Mouse (Mus musculus): Measurements from ENCODE around the gene Cers4.

Cers4 gene

DNA sequence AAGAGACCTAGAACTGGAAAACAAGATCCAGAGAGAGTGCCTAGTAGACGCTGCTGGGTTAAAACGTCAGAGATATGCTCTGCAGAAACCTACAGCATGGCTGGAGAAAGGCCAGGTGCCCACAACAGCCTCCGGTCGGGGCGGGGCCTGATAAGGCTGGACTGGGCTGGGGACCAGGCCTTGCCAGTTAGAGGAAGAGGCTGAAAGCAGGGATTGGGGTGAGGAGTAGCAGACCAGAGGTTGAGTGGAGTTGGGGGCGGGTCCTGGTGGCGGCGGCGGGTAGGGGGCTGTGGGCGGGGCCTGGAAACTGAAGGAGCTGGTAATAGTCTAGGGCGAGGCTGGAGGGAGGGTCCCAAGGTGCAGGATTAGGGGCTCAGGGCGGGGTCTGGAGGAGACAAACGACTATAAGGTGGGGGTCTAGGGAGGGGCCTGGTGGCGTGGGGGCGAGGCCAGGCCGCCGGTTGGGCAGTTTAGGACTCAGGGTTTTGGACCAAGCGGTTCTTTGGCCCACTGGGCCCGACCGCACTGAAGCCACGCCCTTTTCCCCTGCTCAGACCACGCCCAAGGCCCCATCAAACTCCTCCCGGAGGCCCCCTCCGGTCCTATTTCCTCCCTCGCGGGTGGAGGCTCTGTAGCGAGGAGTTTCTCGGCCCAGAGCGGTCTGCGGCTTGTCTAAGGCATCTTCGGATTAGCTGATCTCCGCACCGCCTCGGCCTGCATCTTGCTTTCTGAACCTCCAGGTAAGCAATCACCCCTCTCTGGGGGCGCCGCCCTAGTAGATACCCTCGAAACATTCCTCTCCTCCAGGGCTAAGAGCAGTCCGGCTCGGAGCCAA, at the start of gene Cers4:
Gene Cers4 (plus strand): TSS at position 176 of the 835 bp plus-strand sequence.
- in situ Hi-C loops (cut with MboI), result no loop called here

GRCm38 (mm10) chr8:4458165-4458564, 34.7 kb upstream of the Cers4 start:
- in situ Hi-C loops (cut with MboI), result no loop called here

DNA sequence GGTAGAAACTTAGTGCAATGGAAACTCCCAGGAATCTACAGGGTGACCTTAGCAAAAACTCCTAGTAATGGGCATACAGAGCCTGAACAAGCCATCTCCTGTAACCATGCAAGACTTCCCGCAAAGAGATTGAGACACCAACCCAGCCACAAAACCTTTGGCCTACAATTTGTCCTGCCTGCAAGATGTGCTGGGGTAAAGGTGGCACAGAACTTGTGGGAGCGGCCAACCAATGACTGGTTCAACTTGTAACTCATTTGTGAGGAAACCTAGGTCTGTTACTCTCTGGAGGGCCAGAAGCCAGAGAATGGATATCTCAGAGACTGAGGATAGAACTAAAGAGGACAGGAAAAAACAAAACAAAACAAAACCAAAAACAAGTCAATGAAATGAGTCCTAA, 29.8 kb upstream of the Cers4 start:
- in situ Hi-C loops (cut with MboI), result no loop called here

DNA sequence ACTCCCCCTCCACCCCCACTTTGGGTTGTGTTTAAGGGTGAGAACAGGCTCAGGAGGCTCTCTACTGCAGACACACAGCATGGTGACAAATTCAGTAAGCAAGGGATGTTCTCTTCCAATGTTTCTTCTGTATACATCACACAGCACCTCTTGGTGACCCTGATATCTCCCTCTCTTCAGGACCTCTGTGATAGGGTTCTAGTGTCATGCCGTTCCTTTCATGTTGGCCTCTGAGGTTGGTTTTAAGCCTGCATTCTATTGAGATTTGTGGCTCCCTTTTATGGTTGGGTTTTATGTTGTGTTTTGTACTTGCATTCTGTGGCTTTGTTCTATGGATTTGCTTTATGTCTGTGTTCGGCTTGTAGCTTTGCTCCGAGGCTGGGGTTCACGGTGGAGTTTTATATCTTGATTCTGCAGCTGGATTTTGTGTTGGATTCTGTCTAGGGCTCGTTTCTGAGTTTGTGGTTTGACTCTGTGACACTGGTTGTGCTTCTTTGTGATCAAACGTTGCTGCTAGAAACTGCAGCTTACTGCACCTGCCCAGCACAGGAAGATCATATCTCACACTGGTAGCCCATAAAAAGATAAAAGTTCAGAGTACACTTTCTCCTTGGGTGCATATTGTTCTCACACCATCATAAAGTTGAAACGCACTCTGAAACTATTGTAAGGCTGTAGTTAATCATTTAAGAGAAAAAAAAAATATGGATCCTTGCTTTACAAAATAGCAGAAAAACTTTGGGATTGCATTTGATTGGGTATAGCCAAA, 18.2 kb upstream of the Cers4 start:
- in situ Hi-C loops (cut with MboI), result no loop called here

GRCm38 (mm10) chr8:4481154-4481553, 11.7 kb upstream of the Cers4 start:
- in situ Hi-C loops (cut with MboI), result no loop called here

DNA sequence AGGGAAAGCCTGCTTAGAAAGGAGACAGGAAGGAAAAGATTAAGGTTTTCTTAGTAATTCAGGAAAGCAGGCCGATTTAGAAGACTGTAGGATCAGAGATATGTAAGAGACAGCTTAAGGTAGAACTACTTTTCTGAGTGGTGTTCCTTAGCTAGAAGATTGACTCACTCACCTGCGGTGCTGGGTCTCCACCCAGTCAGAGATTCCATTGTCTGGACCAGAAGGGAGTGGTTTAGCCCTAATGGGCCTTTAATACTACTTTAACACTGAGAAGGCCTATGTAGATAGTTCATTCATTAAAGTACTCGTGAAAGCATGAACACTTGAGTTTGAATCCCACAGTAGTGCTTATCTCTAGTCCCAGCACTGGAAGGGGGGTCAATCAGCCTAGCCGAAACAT, 11.2 kb upstream of the Cers4 start:
- in situ Hi-C loops (cut with MboI), result no loop called here

DNA sequence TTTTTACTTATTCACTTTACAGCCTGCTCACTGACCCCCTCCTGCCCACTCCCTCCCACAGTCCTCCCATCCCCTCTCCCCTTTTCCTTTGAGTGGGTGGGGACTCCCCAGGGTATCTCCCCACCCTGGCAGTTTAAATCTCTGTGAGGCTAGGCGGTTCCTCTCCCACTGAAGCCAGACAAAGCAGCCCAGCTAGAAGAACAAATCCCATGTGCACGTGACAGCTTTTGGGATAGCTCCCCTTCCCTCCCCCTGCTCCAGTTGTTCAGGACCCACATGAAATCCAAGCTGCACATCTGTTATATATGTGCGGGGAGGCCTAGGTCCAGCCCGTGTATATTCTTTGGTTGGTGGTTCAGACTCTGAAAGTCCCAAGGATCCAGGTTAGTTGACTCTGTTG, 10.3 kb upstream of the Cers4 start:
- in situ Hi-C loops (cut with MboI), result no loop called here

DNA sequence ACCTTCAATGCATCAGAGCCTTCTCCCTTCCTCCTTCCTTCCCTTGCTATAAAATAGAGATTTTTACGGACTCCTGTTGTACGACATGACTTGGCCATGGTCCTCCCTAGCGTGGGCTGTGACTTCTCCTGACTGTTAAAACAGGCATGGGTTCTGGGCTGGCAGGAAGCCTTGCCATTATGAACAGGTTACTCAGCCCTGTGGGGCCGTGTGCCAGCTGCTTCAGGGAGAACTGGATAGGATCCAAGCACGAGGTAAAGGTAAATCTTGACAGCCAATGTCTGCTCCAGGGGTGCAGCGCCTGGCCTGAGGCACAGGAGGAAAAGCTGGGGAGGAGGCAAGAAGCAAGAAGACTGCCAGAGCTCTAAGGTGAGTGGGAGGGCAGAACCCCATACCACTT, 9.5 kb upstream of the Cers4 start:
- in situ Hi-C loops (cut with MboI), result no loop called here

GRCm38 (mm10) chr8:4493686-4494440, 1.0 kb downstream of the Cers4 start:
- in situ Hi-C loops (cut with MboI), result no loop called here

GRCm38 (mm10) chr8:4495976-4496375, 3.1 kb downstream of the Cers4 start:
- in situ Hi-C loops (cut with MboI), result no loop called here

GRCm38 (mm10) chr8:4497610-4498009, 4.8 kb downstream of the Cers4 start:
- in situ Hi-C loops (cut with MboI), result no loop called here

DNA sequence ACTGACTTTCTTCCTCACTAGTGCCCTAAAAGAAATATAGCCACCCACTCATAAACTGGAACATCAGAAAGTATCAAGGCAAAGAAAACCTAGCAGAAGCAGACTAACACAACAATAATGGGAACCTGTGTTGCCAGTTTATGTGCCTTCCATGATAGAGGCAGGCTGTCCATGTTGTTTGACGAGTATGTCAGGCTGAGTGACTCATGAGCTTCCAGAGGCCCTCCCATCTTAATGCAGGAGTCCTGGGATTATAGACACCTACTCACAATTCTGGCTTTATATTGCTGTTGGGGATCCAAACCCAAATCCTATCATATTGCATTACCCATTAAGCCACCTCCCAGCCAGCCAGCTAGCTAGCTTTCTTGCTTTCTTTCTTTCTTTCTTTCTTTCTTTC, 12.5 kb downstream of the Cers4 start:
- in situ Hi-C loops (cut with MboI), result no loop called here

- in situ Hi-C loops (cut with MboI), result no loop called here
Observed at GRCm38 (mm10) chr8:4507527-4507926, 14.7 kb downstream of the Cers4 start.

DNA sequence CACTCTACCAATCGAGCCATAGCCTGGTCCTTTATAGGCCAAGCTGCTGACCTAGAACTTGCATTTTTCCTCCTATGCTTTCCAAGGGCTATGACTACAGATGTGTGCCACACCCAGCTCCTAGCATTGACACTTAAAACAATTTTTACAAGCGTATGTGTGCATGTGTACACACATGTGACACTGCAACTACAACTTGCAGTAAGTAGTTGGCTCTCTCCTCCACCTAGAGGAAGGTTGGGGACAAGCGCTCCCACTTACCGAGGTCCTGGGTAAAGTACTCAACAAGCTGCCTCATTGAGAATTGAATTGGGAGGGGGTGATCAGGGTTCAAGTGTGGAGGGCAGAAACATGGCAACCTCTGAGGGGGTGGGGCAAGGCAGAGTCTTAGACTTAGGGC, 18.0 kb downstream of the Cers4 start:
- in situ Hi-C loops (cut with MboI), result loop anchor here (10.0 kb wide), 1 partner anchor 106 kb away; no protein-coding TSS in a partner anchor

DNA sequence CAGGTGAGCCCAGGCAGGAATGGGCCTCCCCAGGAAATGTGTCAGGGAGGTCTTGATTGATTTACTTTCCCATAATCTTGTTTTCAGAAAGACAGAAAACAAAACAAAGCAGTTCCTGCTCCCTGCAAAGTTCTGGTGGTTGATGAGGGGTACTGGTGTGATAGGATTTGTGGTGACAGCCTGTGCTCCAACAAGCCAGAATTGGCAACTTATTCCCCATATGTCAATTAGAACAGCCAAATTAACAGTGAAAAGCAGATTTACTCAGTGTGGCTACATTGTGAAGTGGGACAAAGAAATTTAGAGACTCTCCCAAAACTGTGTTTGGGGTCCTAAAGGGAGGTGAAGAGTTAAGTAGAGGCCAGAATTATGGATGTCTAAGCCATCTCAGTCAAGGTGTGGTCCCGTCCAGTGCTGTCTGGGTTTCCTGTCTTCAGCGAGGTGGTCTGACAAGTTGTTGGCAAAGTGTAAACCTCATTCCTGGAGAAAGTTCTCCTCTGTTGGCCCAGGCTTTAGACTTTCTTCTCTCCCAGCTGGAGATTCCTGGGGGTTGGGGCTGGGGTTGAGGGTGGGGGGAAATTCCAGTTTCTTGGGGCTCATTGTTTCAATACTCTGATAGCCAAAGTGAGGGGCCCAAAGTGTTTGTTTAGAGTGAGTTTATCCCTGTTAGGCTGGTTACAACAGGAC, 18.7 kb downstream of the Cers4 start:
- in situ Hi-C loops (cut with MboI), result loop anchor here (10.0 kb wide), 1 partner anchor 107 kb away; no protein-coding TSS in a partner anchor

DNA sequence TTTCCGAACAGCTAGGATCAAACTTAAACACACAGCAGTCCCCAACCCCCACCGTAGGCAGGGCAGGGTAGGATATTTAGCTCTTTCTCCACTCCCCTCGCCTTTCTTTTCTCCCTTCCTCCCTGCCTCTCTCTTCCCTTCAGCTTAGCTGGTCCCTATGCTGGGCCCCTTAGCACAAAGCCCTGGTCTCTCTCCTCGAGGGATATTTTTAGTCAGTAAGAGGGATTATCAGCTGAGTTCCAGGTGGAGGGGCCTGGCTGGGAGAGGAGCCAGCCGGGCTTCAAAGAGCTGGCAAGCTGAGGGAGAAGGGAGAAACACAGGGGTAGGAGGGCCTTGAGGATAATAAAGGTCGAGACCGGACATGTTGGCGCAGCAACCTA, 19.3 kb downstream of the Cers4 start:
- in situ Hi-C loops (cut with MboI), result loop anchor here (10.0 kb wide), 1 partner anchor 107 kb away; no protein-coding TSS in a partner anchor

DNA sequence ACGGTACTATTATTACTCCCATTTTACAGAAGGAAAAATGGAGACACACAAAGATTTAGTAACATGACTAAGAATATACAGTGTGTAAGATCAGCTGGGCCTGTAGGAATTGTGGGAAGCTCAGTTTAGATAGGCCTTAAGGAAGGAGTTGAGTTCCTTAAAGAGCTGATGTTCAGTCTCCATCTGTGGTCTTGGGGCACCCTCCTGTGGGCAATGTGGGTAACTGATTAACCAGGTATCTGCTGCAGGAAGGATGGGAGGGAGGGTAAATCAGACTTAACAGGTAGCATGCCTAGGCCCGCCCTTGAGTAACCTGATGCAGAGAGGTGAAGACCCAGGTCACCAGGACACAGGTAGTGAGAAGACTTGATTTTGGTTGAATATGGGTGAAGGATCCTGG, 23.3 kb downstream of the Cers4 start:
- in situ Hi-C loops (cut with MboI), result loop anchor here (10.0 kb wide), 1 partner anchor 111 kb away; no protein-coding TSS in a partner anchor

DNA sequence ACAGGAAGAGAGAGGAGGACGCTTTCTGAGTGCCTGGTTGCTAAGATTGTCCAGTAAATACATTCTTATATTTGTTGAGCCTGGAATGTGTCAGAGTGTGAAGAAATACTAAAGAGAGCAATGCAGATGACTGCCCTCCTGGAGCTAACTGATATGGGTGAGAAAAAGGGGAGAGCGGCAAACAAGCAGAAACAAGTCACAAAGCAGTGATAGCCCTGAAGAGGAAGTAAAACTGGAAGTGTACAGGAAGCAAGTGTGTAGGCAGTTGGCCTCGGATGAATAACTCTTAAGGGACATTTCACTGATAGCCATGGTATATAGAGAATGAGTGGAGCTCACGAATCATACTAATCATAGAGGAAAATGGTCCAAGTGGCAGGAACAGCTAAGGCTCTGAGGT, 28.6 kb downstream of the Cers4 start:
- in situ Hi-C loops (cut with MboI), result no loop called here

DNA sequence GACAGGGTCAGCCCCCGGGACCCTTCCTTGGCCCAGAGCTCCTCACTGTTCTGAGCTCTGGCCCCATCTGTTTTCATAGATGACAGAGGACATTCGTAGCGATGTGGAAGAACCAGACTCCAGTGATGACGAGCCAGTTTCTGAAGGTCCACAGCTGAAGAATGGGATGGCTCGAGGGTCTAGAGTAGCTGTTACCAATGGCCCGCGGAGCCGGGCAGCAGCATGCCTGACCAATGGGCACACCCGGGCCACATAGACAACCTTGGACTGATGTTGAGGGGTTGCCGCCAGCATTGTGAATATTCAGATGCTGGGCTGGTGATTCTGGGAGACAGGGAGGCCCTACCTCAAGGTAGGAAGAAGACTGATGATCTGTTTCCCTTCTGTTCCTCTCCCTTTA, 30.7 kb downstream of the Cers4 start:
- in situ Hi-C loops (cut with MboI), result no loop called here
